Mouse (Mus musculus) hindbrain, embryonic 11.5 days (tissue): Measurements from ENCODE around the gene Agxt2. TPM values are rescaled to one million over a fixed set of nuclear protein-coding genes. Genes with fewer than 3 reads are reported as not detected.

Source experiments
- ATAC-seq: fragments of 200-750 bp; cut with Nextera tagmentation; 2 replicates; pipeline ENCODE4 v1.8.0; 2017; ENCODE audit warnings: mild to moderate bottlenecking, moderate TSS enrichment, moderate library complexity; ENCODE audit not compliant: low FRiP score
- DNase-seq: peaks from one replicate; pipeline ENCODE4 v3.0.0-alpha.2; 2015; ENCODE audit warnings: low spot score
- H3K27ac ChIP-seq: fragments of 300-500 bp; sonication (generic); 2 replicates; pipeline ENCODE4 v1.5.1; 2014; ENCODE audit warnings: mild to moderate bottlenecking, low read depth, low read length
- H3K27me3 ChIP-seq: fragments of 300-500 bp; sonication (generic); 2 replicates; pipeline ENCODE4 v1.6.1; 2014; ENCODE audit warnings: mild to moderate bottlenecking, low read length, moderate library complexity, mixed read lengths; ENCODE audit not compliant: control insufficient read depth, insufficient read depth
- H3K36me3 ChIP-seq: fragments of 300-500 bp; sonication (generic); 2 replicates; pipeline ENCODE4 v1.6.1; 2014; ENCODE audit warnings: mild to moderate bottlenecking, low read length, moderate library complexity, mixed read lengths; ENCODE audit not compliant: control insufficient read depth, insufficient read depth
- H3K4me1 ChIP-seq: fragments of 300-500 bp; sonication (generic); replicated peaks from 2 replicates; pipeline ENCODE4 v1.6.1; 2014; ENCODE audit warnings: low read length, mixed read lengths; ENCODE audit not compliant: control insufficient read depth, insufficient read depth
- H3K4me2 ChIP-seq: fragments of 300-500 bp; sonication (generic); replicated peaks from 2 replicates; pipeline ENCODE4 v1.6.1; 2014; ENCODE audit warnings: mild to moderate bottlenecking, low read depth, low read length
- H3K4me3 ChIP-seq: fragments of 300-500 bp; sonication (generic); 2 replicates; pipeline ENCODE4 v1.5.1; 2014; ENCODE audit warnings: low read depth, low read length
- H3K9ac ChIP-seq: fragments of 300-500 bp; sonication (generic); 2 replicates; pipeline ENCODE4 v1.6.1; 2014; ENCODE audit warnings: low read depth, low read length
- H3K9me3 ChIP-seq: fragments of 300-500 bp; sonication (generic); 2 replicates; pipeline ENCODE4 v1.6.1; 2016; ENCODE audit warnings: low read length; ENCODE audit not compliant: control insufficient read depth
- WGBS: fragments of 180-500 bp; shearing (Covaris S2); extraction: QIAGEN DNeasy Blood & Tissue Kit; methylation state at CpG from one replicate; pipeline ENCODE4 v1.1.7; 2014; 5-methylcytosine and 5-hydroxymethylcytosine counted together
- polyA plus RNA-seq: library from polyadenylated mRNA; unstranded; fragments of >200 nt; fragmentation: Nextera tagmentation; extraction: Ambion mirVana; gene quantifications from 2 replicates; pipeline ENCODE4 v1.2.1, GENCODE M21; 2014

Agxt2 gene
- polyA plus RNA-seq = not detected in 2 replicates

- no peaks in the 10 kb centered on the region for H3K36me3 ChIP-seq
- no peaks in the 10 kb centered on the region for H3K9me3 ChIP-seq
- no peaks in the 10 kb centered on the region for H3K27me3 ChIP-seq
- no peaks in the 10 kb centered on the region for H3K4me1 ChIP-seq
- H3K9ac ChIP-seq = no peak within 1 kb of the TSS
- 81% methylated on average over 9 of the region's 9 CpGs for WGBS
- DNase-seq = no peak
- H3K4me2 ChIP-seq = no peak within 1 kb of the TSS
- H3K4me3 ChIP-seq = no peak within 1 kb of the TSS
- no peak for ATAC-seq
- H3K27ac ChIP-seq = no peak within 1 kb of the TSS
Measured at GRCm38 (mm10) chr15:10358039-10358948, at the start of gene Agxt2. Gene Agxt2 (plus strand): TSS chr15:10358532.

GRCm38 (mm10) chr15:10311826-10312225, 46.5 kb upstream of the Agxt2 start:
- H3K27me3 ChIP-seq = no peaks in the 10 kb centered on the region
- H3K27ac ChIP-seq = no peak overlapping the region
- no peak overlapping the region for H3K9ac ChIP-seq
- H3K9me3 ChIP-seq = no peaks in the 10 kb centered on the region
- no peaks in the 10 kb centered on the region for H3K4me1 ChIP-seq
- H3K36me3 ChIP-seq = no peaks in the 10 kb centered on the region
- WGBS = 83% methylated on average over 5 of the region's 5 CpGs
- no peak for ATAC-seq
- DNase-seq = no peak
- no peak overlapping the region for H3K4me3 ChIP-seq
- no peak overlapping the region for H3K4me2 ChIP-seq

- H3K27me3 ChIP-seq = no peaks in the 10 kb centered on the region
- no peak overlapping the region for H3K9ac ChIP-seq
- H3K4me3 ChIP-seq = no peak overlapping the region
- H3K4me2 ChIP-seq = no peak overlapping the region
- WGBS = 56% methylated on average over 7 of the region's 7 CpGs
- H3K36me3 ChIP-seq = no peaks in the 10 kb centered on the region
- no peaks in the 10 kb centered on the region for H3K9me3 ChIP-seq
- no peak overlapping the region for H3K27ac ChIP-seq
- DNase-seq = peak; percentile 63
- no peaks in the 10 kb centered on the region for H3K4me1 ChIP-seq
- ATAC-seq = peak; percentile 57; the same call in 1 of the 2 replicates
Measured at GRCm38 (mm10) chr15:10313522-10314455, 44.5 kb upstream of the Agxt2 start.

- Histone ChIP-seq H3K9ac (no peak within 1 kb of the TSS), H3K4me2 (no peak within 1 kb of the TSS), H3K4me3 (no peak within 1 kb of the TSS), H3K36me3 (no peaks in the 10 kb centered on the region), H3K27ac (no peak within 1 kb of the TSS), H3K4me1 (no peaks in the 10 kb centered on the region), H3K9me3 (no peaks in the 10 kb centered on the region), H3K27me3 (no peaks in the 10 kb centered on the region)
- no peak for ATAC-seq
- no peak for DNase-seq
- WGBS = 95% methylated on average over 2 of the region's 2 CpGs
Measured at GRCm38 (mm10) chr15:10325080-10325479, 33.3 kb upstream of the Agxt2 start, which contains the start of gene Gm21973. Gene Gm21973 (plus strand): TSS chr15:10325380.

GRCm38 (mm10) chr15:10330626-10331025, 27.7 kb upstream of the Agxt2 start:
- no peaks in the 10 kb centered on the region for H3K36me3 ChIP-seq
- no peak overlapping the region for H3K9ac ChIP-seq
- WGBS = 86% methylated on average over 3 of the region's 3 CpGs

GRCm38 (mm10) chr15:10332566-10332965, 25.8 kb upstream of the Agxt2 start:
- Histone ChIP-seq H3K4me1 (no peaks in the 10 kb centered on the region), H3K9me3 (no peaks in the 10 kb centered on the region), H3K36me3 (no peaks in the 10 kb centered on the region), H3K27me3 (no peaks in the 10 kb centered on the region), H3K27ac (no peak overlapping the region), H3K4me3 (no peak overlapping the region), H3K4me2 (no peak overlapping the region), H3K9ac (no peak overlapping the region)
- 97% methylated on average over 1 of the region's 1 CpGs for WGBS
- ATAC-seq (no peak), DNase-seq (no peak)

More at GRCm38 (mm10) chr15:10330626-10331025, 27.7 kb upstream of the Agxt2 start:
- H3K9me3 ChIP-seq = no peaks in the 10 kb centered on the region
- H3K27ac ChIP-seq = no peak overlapping the region
- no peak overlapping the region for H3K4me3 ChIP-seq
- H3K27me3 ChIP-seq = no peaks in the 10 kb centered on the region
- DNase-seq (no peak), ATAC-seq (no peak)
- H3K4me2 ChIP-seq = no peak overlapping the region
- no peaks in the 10 kb centered on the region for H3K4me1 ChIP-seq

- Histone ChIP-seq H3K4me2 (no peak overlapping the region), H3K4me1 (no peaks in the 10 kb centered on the region), H3K9ac (no peak overlapping the region), H3K27ac (no peak overlapping the region), H3K9me3 (no peaks in the 10 kb centered on the region), H3K4me3 (no peak overlapping the region), H3K36me3 (no peaks in the 10 kb centered on the region), H3K27me3 (no peaks in the 10 kb centered on the region)
- WGBS = 78% methylated on average over 3 of the region's 3 CpGs
- no peak for ATAC-seq
- DNase-seq = no peak
Measured at GRCm38 (mm10) chr15:10338606-10339005, 19.7 kb upstream of the Agxt2 start.

- Histone ChIP-seq H3K4me2 (no peak overlapping the region), H3K27ac (no peak overlapping the region), H3K4me3 (no peak overlapping the region), H3K9ac (no peak overlapping the region), H3K4me1 (no peaks in the 10 kb centered on the region), H3K27me3 (no peaks in the 10 kb centered on the region), H3K36me3 (no peaks in the 10 kb centered on the region), H3K9me3 (no peaks in the 10 kb centered on the region)
- DNase-seq (no peak), ATAC-seq (no peak)
- WGBS = 94% methylated on average over 6 of the region's 6 CpGs
Measured at GRCm38 (mm10) chr15:10347044-10347443, 11.3 kb upstream of the Agxt2 start.
